Mouse (Mus musculus): ENCODE data around the gene Birc2.

Birc2 gene

GRCm38 (mm10) chr9:7786086-7786485, 50.8 kb downstream of the Birc2 start:
- CTCF ChIA-PET = interaction anchor here (1.3 kb wide), 1 partner anchor 10 kb away, joined by 4 read pairs; no protein-coding TSS in a partner anchor

- CTCF ChIA-PET = interaction anchor here (0.6 to 1.3 kb wide), 3 partner anchors 9 to 71 kb away, joined by 3 to 5 read pairs (median 4); no protein-coding TSS in a partner anchor
Measured at GRCm38 (mm10) chr9:7785396-7785795, 51.5 kb downstream of the Birc2 start.

- CTCF ChIA-PET = interaction anchor here (0.6 kb wide), 4 partner anchors 38 to 350 kb away, joined by 3 to 6 read pairs (median 4); no protein-coding TSS in a partner anchor
Measured at GRCm38 (mm10) chr9:7784615-7785012, 52.2 kb downstream of the Birc2 start.

GRCm38 (mm10) chr9:7783823-7784614, 52.8 kb downstream of the Birc2 start:
- CTCF ChIA-PET = interaction anchor here (0.6 to 0.7 kb wide), 3 partner anchors 52 to 351 kb away, joined by 3 to 6 read pairs (median 3); no protein-coding TSS in a partner anchor

GRCm38 (mm10) chr9:7780250-7781150, 56.4 kb downstream of the Birc2 start:
- CTCF ChIA-PET = interaction anchor here (0.6 kb wide), 1 partner anchor 189 kb away, joined by 3 read pairs; no protein-coding TSS in a partner anchor

GRCm38 (mm10) chr9:7779786-7780185, 57.1 kb downstream of the Birc2 start:
- CTCF ChIA-PET = interaction anchor here (0.6 kb wide), 1 partner anchor 189 kb away, joined by 3 read pairs; no protein-coding TSS in a partner anchor

GRCm38 (mm10) chr9:7778771-7779170, 58.1 kb downstream of the Birc2 start:
- CTCF ChIA-PET = no interaction called here

- CTCF ChIA-PET = no interaction called here
Measured at GRCm38 (mm10) chr9:7777652-7778051, 59.2 kb downstream of the Birc2 start.

- CTCF ChIA-PET = interaction anchor here (1.2 kb wide), 1 partner anchor 9 kb away, joined by 4 read pairs; no protein-coding TSS in a partner anchor
Measured at GRCm38 (mm10) chr9:7776940-7777339, 59.9 kb downstream of the Birc2 start.

GRCm38 (mm10) chr9:7775986-7776385, 60.9 kb downstream of the Birc2 start:
- CTCF ChIA-PET = interaction anchor here (1.2 kb wide), 1 partner anchor 10 kb away, joined by 4 read pairs; no protein-coding TSS in a partner anchor

- CTCF ChIA-PET = no interaction called here
Measured at GRCm38 (mm10) chr9:7775011-7775410, 61.9 kb downstream of the Birc2 start.

- CTCF ChIA-PET = no interaction called here
Measured at GRCm38 (mm10) chr9:7774538-7774937, 62.3 kb downstream of the Birc2 start.

- CTCF ChIA-PET = no interaction called here
Measured at GRCm38 (mm10) chr9:7773686-7774085, 63.2 kb downstream of the Birc2 start.

GRCm38 (mm10) chr9:7772773-7773454, 64.0 kb downstream of the Birc2 start:
- CTCF ChIA-PET = no interaction called here

- CTCF ChIA-PET = no interaction called here
Measured at GRCm38 (mm10) chr9:7772361-7772760, 64.5 kb downstream of the Birc2 start.

GRCm38 (mm10) chr9:7769491-7769890, 67.4 kb downstream of the Birc2 start:
- CTCF ChIA-PET = no interaction called here

GRCm38 (mm10) chr9:7769081-7769480, 67.8 kb downstream of the Birc2 start:
- CTCF ChIA-PET = interaction anchor here (0.7 kb wide), 1 partner anchor 57 kb away, joined by 3 read pairs; no protein-coding TSS in a partner anchor
